Mouse (Mus musculus): ENCODE measurements around the gene Hmcn1.

- TF ChIP-seq CTCF (IDR thresholded peaks at IDR 0.05; ENCODE audit: extremely low read depth, insufficient read length, insufficient replicate concordance, low read depth, low read length) = no peak
- no peak for TF ChIP-seq POLR2A (IDR thresholded peaks at IDR 0.05; ENCODE audit: low read depth, low read length)
Measured at GRCm38 (mm10) chr1:150573407-150573806, 419.8 kb downstream of the Hmcn1 start.

Measured in small intestine, adult 2 months (tissue).